Mouse (Mus musculus): ENCODE measurements around the gene Vezf1.

DNA sequence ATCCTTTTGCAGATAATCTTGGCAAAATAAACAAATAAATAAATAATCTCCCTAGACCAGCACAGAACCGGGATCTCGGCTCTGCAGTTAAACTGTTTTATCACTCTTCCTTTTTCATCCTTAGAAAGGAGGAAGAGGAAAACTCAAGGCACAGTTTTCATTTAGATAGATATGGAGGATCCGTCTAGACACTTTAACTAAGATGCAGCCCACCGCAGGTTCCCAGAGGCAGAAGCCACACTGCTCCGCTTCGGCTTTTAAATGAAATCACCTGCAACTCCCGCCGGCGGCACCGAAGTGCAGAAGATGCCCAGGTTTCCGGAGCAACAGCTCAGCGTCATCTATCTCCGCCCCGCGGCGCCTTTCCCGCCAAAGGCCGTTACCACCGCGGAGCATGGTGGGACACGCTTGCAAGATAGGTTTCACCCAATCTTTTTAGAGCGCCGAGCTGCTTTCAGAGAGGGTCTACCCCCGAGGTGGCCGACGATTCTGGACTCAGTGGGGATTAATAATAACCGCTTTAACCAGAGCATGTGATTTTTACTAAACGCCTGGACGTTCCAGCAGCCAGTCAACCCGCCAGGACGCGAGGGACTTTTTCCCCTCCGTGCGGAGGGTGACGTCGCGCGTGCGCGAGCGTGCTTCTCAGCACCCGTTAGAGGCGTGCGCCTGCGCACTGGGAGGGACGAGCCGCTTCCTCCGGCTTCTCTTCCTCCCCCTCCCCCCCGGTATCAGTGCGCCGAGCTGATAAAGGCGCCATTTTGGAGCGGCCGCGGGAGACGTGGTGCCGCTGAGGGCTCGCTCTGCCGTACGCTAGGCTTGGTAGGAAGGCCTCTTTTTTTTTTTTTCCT, 20.9 kb upstream of the Vezf1 start, which contains the start of gene Srsf1:
- no peak for TF ChIP-seq CTCF (IDR thresholded peaks at IDR 0.05; ENCODE audit: control insufficient read depth, insufficient read depth, insufficient read length)
- TF ChIP-seq CEBPB (IDR thresholded peaks at IDR 0.05; ENCODE audit: low read depth) = no peak
